Mouse (Mus musculus) cerebellum, adult 2 months (tissue): ENCODE data around the gene Prkce. TPM values are rescaled to one million over a fixed set of nuclear protein-coding genes. Genes with fewer than 3 reads are reported as not detected.

Experiments
- DNase-seq, 2 experiments: peaks; one replicate each; pipeline ENCODE4 v3.0.0; 2021
- H3K27ac ChIP-seq: fragments of 200-500 bp; 2 replicates; pipeline ENCODE4 v1.5.1; 2012; ENCODE audit warnings: low read length, control low read depth, inconsistent platforms; ENCODE audit not compliant: insufficient read depth
- H3K27me3 ChIP-seq: fragments of 200-500 bp; 2 replicates; pipeline ENCODE4 v1.6.1; 2012; ENCODE audit warnings: inconsistent platforms, mild to moderate bottlenecking, low read length, moderate library complexity; ENCODE audit not compliant: control insufficient read depth, insufficient read depth
- H3K4me1 ChIP-seq: fragments of 200-500 bp; 2 replicates; pipeline ENCODE4 v1.6.1; 2011; ENCODE audit warnings: low read length; ENCODE audit not compliant: control insufficient read depth, insufficient read depth
- H3K4me3 ChIP-seq: fragments of 200-500 bp; replicated peaks from 2 replicates; pipeline ENCODE3; 2011; ENCODE audit warnings: mild to moderate bottlenecking, low read depth, low read length, control low read depth; ENCODE audit not compliant: insufficient read depth
- CTCF ChIP-seq: fragments of 200-500 bp; IDR thresholded peaks from 2 replicates; pipeline ENCODE4 v1.5.1; 2011; ENCODE audit warnings: low read depth, mild to moderate bottlenecking, control low read depth, low read length, moderate library complexity, borderline replicate concordance; ENCODE audit not compliant: insufficient read depth
- POLR2A ChIP-seq: fragments of 200-500 bp; IDR thresholded peaks from 2 replicates; pipeline ENCODE4 v1.6.1; 2011; ENCODE audit warnings: low read length, control low read depth, borderline replicate concordance; ENCODE audit not compliant: insufficient read depth
- WGBS: fragments of 180-500 bp; shearing (Covaris S2); methylation state at CpG from one replicate; pipeline ENCODE4 v1.1.7; 2018; 5-methylcytosine and 5-hydroxymethylcytosine counted together
- polyA plus RNA-seq: library from polyadenylated mRNA; depleted of rRNA; stranded (reverse); fragments of >200 nt; gene quantifications from 2 replicates; pipeline ENCODE4 v1.2.3, GENCODE M21; 2012

Gene Prkce
- polyA plus RNA-seq, 1 experiment = 53.7 TPM

DNA sequence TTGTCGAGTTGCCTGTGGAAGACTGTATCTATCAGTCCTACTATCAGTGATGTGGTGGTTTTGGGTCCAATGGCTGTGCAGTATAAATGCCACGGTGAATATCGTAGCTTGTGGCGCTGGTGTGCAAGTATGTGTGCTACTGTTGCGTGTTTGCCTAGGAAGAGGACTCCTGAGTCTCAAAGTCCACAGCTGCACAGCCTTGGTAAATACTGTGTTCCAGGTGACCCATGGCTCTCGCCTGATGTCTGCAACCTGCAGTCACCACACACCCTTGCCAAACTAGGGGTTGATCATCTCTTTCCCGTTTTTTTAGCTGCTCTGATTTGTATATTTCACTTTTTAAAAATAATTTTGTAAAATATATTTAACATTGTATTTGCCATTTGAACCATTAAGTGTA, 273.5 kb downstream of the Prkce start:
- no peaks in the 10 kb centered on the region for H3K27me3 ChIP-seq
- TF ChIP-seq POLR2A (no peak), CTCF (no peak)
- H3K4me1 ChIP-seq = peaks cover 41% of the 10 kb centered on the region
- H3K4me3 ChIP-seq = no peak overlapping the region
- 79% methylated on average over 7 of the region's 7 CpGs for WGBS
- DNase-seq = no peak
- no peak overlapping the region for H3K27ac ChIP-seq

DNA sequence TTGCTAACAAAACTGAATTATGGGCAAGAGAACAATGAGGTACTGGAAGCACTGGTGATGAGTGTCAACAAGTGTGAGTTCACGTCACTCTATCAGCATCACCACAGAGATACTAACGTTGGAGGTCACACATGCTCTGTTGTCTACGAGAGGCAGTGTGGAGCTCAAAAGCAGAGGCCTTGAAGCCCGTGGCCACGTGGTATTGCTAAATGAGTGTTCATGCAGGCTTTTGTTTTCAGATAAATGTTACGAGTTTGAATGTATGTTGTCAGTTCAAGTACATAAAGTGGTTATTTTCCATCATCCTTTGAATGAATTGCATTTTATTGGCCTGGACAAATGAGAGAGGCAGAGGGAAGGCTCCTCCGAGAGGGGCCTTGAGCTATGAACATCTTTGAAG, 276.3 kb downstream of the Prkce start:
- no peak for DNase-seq
- Histone ChIP-seq H3K27me3 (no peaks in the 10 kb centered on the region), H3K4me1 (peaks cover 31% of the 10 kb centered on the region), H3K4me3 (no peak overlapping the region), H3K27ac (no peak overlapping the region)
- TF ChIP-seq POLR2A (no peak), CTCF (no peak)
- WGBS = 83% methylated on average over 7 of the region's 7 CpGs

- peak; percentile 89 for TF ChIP-seq CTCF
- TF ChIP-seq POLR2A = no peak
- DNase-seq = peak; percentile 90 to 93
- WGBS = 22% methylated on average over 15 of the region's 15 CpGs
- Histone ChIP-seq H3K27ac (no peak overlapping the region), H3K4me1 (peaks cover 27% of the 10 kb centered on the region), H3K4me3 (no peak overlapping the region), H3K27me3 (no peaks in the 10 kb centered on the region)
Measured at GRCm38 (mm10) chr17:86444578-86445419, 277.2 kb downstream of the Prkce start.

- TF ChIP-seq CTCF (no peak), POLR2A (no peak)
- Histone ChIP-seq H3K27me3 (no peaks in the 10 kb centered on the region), H3K4me3 (no peak overlapping the region), H3K4me1 (peaks cover 27% of the 10 kb centered on the region), H3K27ac (no peak overlapping the region)
- no peak for DNase-seq
- WGBS = 87% methylated on average over 3 of the region's 3 CpGs
Measured at GRCm38 (mm10) chr17:86445420-86445720, 277.8 kb downstream of the Prkce start.

DNA sequence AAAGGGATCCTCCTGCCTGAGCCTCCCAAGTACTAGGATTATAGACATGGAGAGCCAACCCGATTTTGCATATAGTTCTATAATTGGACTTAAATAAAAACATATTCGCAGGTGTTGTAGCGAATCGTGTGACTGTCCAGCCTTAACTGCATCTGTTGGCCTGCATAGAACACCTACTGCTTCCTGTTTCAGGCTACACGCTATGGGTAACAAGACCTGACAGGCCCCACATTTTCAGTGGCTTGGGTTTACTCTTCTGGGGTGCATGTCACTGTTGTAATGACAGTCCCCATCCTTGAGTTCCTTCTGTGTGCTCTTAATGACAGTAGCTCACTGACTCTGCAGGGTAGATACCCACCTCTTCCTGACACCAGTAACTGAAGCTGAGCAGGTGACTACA, 278.3 kb downstream of the Prkce start:
- no peak overlapping the region for H3K4me3 ChIP-seq
- peaks cover 26% of the 10 kb centered on the region for H3K4me1 ChIP-seq
- DNase-seq = no peak
- 87% methylated on average over 5 of the region's 5 CpGs for WGBS
- TF ChIP-seq CTCF (no peak), POLR2A (no peak)
- no peaks in the 10 kb centered on the region for H3K27me3 ChIP-seq
- no peak overlapping the region for H3K27ac ChIP-seq

- H3K27ac ChIP-seq = no peak overlapping the region
- WGBS = 39% methylated on average over 4 of the region's 4 CpGs
- H3K4me1 ChIP-seq = peaks cover 27% of the 10 kb centered on the region
- H3K4me3 ChIP-seq = no peak overlapping the region
- TF ChIP-seq POLR2A = no peak
- no peak for TF ChIP-seq CTCF
- no peaks in the 10 kb centered on the region for H3K27me3 ChIP-seq
- peak in 1 of 2 experiments; percentile 30 for DNase-seq
Measured at GRCm38 (mm10) chr17:86447101-86447598, 279.6 kb downstream of the Prkce start.

GRCm38 (mm10) chr17:86452934-86453333, 285.3 kb downstream of the Prkce start:
- WGBS = 98% methylated on average over 4 of the region's 4 CpGs
- no peak for DNase-seq
- no peak overlapping the region for H3K27ac ChIP-seq
- H3K4me3 ChIP-seq = no peak overlapping the region
- TF ChIP-seq CTCF (no peak), POLR2A (no peak)
- peaks cover 17% of the 10 kb centered on the region for H3K4me1 ChIP-seq
- H3K27me3 ChIP-seq = no peaks in the 10 kb centered on the region

DNA sequence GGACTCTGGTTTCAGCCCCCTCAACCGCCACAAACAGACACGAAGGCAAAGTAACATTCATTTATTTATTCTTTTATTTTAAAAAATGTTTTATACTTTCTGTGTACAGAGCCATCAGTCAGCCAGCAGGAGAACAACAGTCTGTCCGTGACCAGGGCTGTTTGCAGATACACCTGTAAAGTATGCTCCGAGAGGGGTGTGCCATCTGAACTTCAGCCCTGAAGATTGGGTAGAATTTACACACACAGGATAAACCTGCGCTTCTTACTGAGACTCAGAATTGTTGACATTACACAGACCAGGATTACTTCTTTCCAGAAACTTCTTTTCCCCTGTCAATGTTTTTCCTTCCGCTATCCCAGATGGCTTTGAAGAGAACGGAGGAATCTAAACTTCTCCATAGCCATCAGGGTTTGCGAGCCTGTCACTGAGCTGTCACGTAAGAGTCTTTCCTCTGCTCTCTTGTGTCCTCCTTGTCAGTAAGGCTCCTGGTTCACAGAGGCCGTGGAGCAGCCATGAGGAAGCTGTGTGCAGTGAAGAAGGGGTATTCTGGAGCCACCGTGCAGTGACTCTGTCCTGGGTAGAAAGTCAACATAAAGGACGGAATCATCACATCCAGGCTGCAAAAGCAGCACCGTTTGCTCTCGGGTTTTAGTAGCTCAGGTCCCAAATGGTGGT, 286.2 kb downstream of the Prkce start:
- H3K27ac ChIP-seq = no peak overlapping the region
- H3K27me3 ChIP-seq = no peaks in the 10 kb centered on the region
- WGBS = 85% methylated on average over 14 of the region's 14 CpGs
- TF ChIP-seq CTCF (no peak), POLR2A (no peak)
- DNase-seq = no peak
- no peak overlapping the region for H3K4me3 ChIP-seq
- peaks cover 17% of the 10 kb centered on the region for H3K4me1 ChIP-seq
